Mouse (Mus musculus): ENCODE measurements around the gene Rbfox1.

Rbfox1 gene

GRCm38 (mm10) chr16:5884746-5885689, at the start of gene Rbfox1:
TSS of gene Rbfox1 (plus strand) at chr16:5885355.
- no peak for DNase-seq (ENCODE audit: low read depth, low spot score)

- no peak for DNase-seq (ENCODE audit: low read depth, low spot score)
These were observed 48.4 kb upstream of the Rbfox1 start for GRCm38 (mm10) chr16:5836744-5837143.

- DNase-seq (ENCODE audit: low read depth, low spot score), result no peak
These were observed 44.0 kb upstream of the Rbfox1 start for GRCm38 (mm10) chr16:5841167-5841566.

GRCm38 (mm10) chr16:5845645-5846044, 39.5 kb upstream of the Rbfox1 start:
- DNase-seq (ENCODE audit: low read depth, low spot score), result no peak

GRCm38 (mm10) chr16:5853055-5853454, 32.1 kb upstream of the Rbfox1 start:
- DNase-seq (ENCODE audit: low read depth, low spot score), result no peak

GRCm38 (mm10) chr16:5864350-5864749, 20.8 kb upstream of the Rbfox1 start:
- no peak for DNase-seq (ENCODE audit: low read depth, low spot score)

GRCm38 (mm10) chr16:5866966-5867365, 18.2 kb upstream of the Rbfox1 start:
- no peak for DNase-seq (ENCODE audit: low read depth, low spot score)

- no peak for DNase-seq (ENCODE audit: low read depth, low spot score)
These were observed 14.8 kb upstream of the Rbfox1 start for GRCm38 (mm10) chr16:5870391-5870790.

GRCm38 (mm10) chr16:5881820-5882219, 3.3 kb upstream of the Rbfox1 start:
- peak; percentile 67 for DNase-seq (ENCODE audit: low read depth, low spot score)

GRCm38 (mm10) chr16:5885690-5886050, 515 bp downstream of the Rbfox1 start:
- DNase-seq (ENCODE audit: low read depth, low spot score), result no peak

- DNase-seq (ENCODE audit: low read depth, low spot score), result no peak
These were observed 10.4 kb downstream of the Rbfox1 start for GRCm38 (mm10) chr16:5895564-5895963.

GRCm38 (mm10) chr16:5898330-5898729, 13.2 kb downstream of the Rbfox1 start:
- DNase-seq (ENCODE audit: low read depth, low spot score), result no peak

- DNase-seq (ENCODE audit: low read depth, low spot score), result no peak
These were observed 25.6 kb downstream of the Rbfox1 start for GRCm38 (mm10) chr16:5910742-5911141.

GRCm38 (mm10) chr16:5911880-5912327, 26.7 kb downstream of the Rbfox1 start:
- no peak for DNase-seq (ENCODE audit: low read depth, low spot score)

GRCm38 (mm10) chr16:5917937-5918336, 32.8 kb downstream of the Rbfox1 start:
- DNase-seq (ENCODE audit: low read depth, low spot score), result no peak

GRCm38 (mm10) chr16:5926986-5927385, 41.8 kb downstream of the Rbfox1 start:
- DNase-seq (ENCODE audit: low read depth, low spot score), result no peak

GRCm38 (mm10) chr16:5931680-5932079, 46.5 kb downstream of the Rbfox1 start:
- peak; percentile 41 for DNase-seq (ENCODE audit: low read depth, low spot score)

- DNase-seq (ENCODE audit: low read depth, low spot score), result peak; percentile 4
These were observed 54.9 kb downstream of the Rbfox1 start for GRCm38 (mm10) chr16:5940016-5940415.

GRCm38 (mm10) chr16:5945682-5946081, 60.5 kb downstream of the Rbfox1 start:
- DNase-seq (ENCODE audit: low read depth, low spot score), result no peak

GRCm38 (mm10) chr16:5953106-5953505, 68.0 kb downstream of the Rbfox1 start:
- no peak for DNase-seq (ENCODE audit: low read depth, low spot score)

- DNase-seq (ENCODE audit: low read depth, low spot score), result no peak
These were observed 72.3 kb downstream of the Rbfox1 start for GRCm38 (mm10) chr16:5957418-5957817.

GRCm38 (mm10) chr16:5961786-5962185, 76.6 kb downstream of the Rbfox1 start:
- DNase-seq (ENCODE audit: low read depth, low spot score), result no peak

GRCm38 (mm10) chr16:5974172-5974571, 89.0 kb downstream of the Rbfox1 start:
- no peak for DNase-seq (ENCODE audit: low read depth, low spot score)

Measured in 3T3-L1 (cell line).